Mouse (Mus musculus): ENCODE results near the gene Invs.

Gene Invs

DNA sequence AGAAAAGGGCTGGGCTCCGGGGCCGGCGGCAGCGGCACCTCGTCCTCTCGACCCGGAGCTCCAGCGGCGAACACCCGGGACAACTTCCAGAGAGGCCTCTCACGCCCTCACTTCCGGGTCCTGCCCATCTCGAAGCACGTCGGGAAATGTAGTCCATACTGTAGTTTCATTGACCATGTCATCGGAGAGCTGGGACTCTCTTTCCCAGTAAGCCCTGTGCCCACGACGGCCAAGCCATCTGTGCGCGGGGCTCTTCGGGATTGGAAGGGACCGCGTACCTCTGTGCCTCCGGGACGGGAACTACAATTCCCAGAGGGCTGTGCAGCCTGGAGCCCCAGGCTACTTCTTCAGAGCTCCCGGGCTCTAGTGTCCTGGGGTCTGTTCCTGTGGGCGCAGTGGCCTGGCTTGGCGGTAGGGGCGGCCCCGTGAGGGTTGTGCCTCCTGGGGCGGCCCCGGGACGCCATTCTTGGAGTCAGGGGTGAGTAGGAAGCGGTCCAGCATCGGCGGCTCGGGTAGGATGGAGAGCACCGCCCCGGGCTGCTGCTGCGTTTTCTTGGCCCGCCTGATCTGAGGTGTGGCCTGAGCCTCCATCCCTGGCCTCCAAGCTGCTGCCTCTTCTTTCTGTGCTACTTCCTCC is at the start of gene Invs, which contains the start of gene Erp44:
TSS of gene Invs (plus strand) at position 263 of the 637 bp plus-strand sequence.
TSS of gene Erp44 (minus strand) at position 61 of the 637 bp plus-strand sequence.
- peak; percentile 97 to 98 for DNase-seq

DNA sequence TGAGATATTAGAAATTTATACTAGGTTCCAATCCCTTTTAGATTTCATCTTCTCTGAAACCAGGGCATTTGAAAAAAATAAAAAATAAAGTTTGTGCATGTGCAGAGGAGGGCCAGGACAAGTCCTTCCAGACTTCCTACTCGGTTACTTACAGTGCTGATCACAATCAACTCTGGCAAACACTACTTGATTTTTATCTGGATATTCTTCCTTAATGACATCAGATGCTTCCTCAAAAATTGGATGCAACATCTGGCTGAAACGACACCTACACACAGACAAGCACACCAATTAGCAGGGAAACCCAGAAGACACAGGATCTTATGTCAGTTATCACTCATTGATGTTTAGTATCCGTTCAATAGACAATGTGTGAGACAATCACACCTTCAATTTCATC is 42.8 kb upstream of the Invs start:
- DNase-seq: no peak

DNA sequence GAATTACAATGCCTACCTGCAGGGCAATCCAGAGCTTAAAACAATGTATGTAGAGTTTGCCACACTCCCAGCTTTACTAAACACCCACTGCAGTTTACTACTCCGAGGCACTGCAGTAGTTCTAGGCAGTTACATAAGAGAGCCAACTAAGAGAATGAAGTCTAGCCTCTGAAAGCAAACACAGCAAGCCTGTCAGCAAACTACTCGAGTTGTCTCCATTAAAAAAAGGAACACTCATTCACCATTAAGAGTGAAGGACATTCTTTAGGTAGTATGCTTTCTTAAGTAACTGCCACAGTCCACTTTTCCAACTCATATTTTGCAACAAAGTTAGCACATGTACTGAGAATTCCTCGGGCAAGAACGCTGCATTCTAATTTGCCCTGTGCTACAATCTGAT is 40.5 kb upstream of the Invs start:
- peak in 1 of 2 experiments; percentile 28 for DNase-seq

DNA sequence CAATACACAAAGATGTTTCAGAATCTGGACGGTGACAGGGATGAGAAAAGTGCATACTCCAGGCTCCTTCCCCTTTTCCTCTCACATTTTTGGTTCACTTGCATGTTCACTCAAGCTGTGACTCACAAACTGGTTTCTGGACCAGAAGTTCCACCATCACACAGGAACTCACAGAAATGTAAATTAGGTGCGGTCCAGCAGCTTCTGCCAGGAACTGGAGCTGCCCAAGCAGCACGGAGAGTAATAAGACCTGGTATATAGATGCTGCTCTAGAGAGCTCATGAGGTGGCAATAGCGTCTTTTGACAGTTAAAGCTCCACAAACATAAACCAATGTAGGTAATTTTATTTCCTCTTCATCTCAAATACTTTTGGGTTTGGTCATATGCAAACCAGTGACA is 37.1 kb upstream of the Invs start:
- DNase-seq: peak in 1 of 2 experiments; percentile 13

DNA sequence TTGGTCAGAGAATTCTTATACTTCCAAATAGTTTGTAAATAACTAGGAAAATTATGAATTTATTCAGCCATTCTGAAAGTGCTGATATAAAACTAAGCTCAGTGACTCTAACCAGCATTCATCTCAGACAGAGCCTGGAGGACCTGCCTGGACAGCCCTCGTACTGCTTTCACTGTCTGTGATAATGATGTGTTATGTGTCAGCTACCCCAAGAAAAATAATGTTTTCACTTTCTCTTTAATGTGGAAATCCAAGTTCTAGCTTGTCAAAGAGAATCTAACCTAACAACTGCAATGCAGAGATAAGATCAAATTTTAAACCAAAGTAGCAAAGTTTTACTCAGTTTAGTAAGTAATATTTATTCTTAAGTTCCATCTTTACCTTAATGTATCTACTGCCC is 35.8 kb upstream of the Invs start:
- no peak for DNase-seq

DNA sequence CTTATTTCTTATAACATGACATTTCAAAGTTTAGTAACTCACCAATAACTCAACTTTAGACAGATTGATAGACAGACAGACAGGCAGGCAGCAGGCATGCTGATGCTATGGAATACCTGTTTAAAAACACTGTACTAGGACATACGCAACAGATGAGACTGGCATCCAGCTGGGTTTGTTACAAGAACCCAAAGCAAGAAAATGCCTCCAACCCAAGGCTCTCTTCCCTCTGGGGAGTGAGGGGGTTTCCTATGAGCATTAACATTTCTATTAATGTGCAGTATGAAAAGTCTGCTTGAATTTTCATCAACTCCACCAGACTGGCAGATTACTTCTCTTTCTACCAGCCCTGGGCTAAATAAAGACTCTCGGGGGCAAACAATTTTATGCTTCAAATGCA is 35.3 kb upstream of the Invs start:
- DNase-seq: no peak

DNA sequence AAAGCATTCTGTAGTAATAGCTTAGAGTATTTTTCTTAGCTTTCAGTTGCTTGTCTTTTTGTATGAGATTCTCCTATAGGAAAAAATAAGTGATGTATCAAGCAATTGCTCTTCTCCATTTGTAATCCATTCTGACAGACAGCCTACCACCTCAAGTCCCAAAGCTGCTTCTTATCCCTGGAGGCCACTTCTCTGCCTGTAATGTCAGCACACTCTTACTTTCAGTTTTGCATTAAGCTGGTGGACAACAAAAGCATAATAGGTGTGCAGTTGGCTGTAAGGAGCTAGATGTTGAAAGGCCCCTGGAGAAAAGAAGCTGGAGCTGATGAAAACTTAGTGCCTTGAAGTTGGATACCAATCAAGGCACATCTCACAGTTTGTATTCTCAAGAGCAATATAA is 26.3 kb upstream of the Invs start:
- DNase-seq: peak in 1 of 2 experiments; percentile 7

DNA sequence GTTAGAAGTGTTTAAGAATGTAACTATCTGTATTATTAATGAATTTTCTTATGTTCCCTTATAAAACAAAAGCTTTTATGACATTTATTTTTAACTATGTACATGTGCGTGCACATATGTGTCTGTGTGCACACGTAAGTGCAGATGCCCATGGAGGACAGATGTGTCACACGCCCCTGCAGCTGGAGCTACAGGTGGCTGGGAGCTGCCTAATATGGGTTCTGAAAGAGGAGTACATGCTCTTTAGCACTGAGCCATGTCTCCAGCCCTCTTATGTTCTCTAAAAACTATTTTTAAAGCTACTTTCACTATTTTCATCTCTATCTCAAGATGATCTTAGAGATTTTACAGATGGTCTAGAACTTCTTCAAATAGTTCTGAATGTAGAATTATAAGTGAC is 21.5 kb upstream of the Invs start:
- no peak for DNase-seq

DNA sequence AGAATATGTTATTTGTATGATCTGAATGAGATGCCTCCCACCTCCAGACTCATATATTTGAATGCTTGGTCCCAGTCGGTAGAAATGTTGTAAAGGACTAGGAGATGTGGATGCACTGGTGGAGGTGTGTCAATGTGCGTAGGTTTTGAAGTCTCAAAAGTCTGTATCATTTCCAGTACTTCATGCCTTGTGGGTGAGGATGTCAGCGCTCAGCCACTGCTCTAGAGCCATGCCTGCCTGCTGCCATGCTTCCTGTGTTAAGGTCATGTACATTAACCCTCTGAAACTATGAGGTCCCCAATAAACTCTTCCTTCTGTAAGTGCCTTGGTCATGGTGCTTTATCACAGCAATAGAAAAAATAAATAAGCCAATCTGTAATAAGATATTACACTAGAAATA is 11.9 kb upstream of the Invs start:
- no peak for DNase-seq

DNA sequence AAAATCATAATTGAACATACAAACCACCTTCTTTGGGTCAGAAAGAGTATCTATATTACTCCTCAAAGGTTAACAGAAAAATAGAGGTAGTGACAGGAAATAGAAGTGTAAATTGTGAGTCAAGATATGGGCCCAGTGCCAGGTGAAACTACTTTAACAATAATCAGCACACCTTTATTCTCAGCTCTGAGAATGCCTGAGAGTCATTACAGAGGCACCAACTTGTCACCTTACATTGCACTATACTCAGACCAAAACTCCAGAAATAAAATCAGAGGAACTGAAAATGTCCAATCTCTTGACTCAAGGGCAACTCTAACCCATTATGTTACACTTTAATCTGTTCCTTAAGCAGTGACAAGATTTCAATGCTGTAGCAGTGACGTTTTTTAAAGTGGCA is 11.4 kb upstream of the Invs start:
- no peak for DNase-seq

DNA sequence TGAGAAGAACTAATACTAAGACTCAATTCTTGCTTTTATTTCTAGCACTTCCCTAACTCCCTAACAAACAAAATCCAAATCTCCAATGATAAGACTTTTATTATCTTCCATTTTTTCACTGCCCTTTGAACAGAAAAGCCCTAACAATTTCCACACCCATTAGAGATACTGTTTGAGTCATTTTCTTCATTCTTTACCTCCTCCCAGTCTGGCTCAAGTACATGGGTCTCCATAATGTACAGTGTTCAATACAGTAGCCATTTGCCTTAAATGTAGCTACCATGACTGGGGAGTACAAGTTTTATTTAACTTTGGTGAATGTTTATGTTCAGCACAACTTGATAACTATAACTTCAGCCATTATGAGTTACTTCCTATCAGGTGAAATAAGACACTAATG is 9.0 kb upstream of the Invs start:
- no peak for DNase-seq

DNA sequence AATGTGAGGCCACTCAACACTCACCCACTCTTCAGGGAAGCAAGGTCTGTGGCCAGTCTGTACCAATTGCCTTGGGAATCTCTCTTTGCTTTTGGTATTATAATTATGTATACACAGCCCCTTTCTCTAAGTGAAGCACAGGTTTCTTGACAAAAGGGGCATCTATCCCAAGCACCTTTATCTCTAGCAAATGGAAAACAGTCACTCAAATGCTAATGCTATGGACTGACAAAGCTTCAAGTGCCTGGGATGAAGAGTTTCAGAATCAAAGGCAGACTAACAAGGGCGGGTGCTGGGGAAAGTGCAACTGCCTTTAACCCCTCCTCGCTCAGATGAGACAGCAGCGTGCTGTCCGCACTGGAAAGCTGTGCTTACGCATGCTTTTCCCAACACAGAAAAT is 7.7 kb upstream of the Invs start:
- DNase-seq: no peak

DNA sequence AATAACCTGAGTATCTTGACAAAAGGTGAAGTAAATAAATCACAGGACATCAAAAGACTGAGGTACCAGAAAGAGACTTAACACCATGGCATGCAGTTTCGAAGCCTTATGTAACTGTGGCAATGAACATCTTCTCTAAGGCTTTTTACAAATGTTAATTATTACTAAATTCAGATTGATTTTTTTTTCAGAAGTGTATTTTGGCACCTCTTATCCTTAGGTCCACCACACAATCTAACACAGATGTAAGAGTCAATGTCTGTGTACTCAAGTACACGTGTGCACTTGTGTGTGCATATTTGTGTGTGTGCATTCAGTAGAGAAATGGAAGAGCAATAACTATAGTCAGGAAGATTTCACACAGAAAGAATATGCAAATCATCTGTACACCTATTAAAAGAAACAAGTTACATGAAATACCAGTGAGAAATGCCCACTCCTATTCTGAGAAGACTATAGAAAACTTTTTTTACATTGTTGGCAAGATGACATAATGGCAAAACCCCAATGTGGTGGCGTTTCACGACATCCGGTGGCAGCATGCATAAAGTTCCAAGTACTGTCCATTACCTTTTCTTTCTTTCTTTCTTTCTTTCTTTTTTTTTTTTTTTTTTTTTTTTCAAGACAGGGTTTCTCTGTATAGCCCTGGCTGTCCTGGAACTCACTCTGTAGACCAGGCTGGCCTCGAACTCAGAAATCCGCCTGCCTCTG is 6.3 kb upstream of the Invs start:
- DNase-seq: no peak

DNA sequence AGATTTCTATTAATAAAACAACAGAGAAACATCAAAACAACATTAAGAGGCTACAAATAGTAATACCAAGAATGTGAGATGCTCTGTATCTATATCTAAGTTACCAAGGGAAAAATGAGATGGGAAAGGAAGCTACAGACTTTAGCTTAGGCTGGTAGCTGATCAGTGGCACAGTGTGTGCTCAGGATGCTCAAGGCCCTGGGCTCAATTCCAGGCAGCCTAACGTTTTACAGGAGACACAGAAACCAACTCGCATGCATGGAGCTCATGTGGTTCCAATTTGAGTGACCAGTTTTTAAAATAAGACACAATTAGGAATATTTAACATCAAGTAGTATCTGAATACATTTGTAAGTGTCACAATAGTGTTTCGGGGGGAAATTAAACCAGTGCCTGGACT is 3.8 kb upstream of the Invs start:
- no peak for DNase-seq

DNA sequence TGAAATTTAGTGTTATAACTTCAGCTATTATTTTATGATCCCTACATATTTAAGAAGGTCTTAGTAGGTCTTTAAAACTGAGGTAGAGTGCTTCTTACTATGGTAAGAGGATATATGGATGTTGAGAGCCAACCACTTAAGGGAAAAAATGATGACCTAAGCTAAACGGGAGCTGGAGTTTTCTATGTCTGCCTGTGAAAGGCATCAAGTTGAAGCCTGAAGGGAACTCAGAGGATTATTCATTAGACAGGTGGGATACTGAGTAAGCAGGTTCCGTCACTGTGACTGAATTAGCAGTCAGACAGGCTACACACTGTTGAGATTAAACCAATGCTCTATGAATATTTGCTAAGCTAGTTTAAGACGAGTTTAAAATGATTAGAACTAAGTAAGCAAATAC is 2.5 kb upstream of the Invs start:
- no peak for DNase-seq

DNA sequence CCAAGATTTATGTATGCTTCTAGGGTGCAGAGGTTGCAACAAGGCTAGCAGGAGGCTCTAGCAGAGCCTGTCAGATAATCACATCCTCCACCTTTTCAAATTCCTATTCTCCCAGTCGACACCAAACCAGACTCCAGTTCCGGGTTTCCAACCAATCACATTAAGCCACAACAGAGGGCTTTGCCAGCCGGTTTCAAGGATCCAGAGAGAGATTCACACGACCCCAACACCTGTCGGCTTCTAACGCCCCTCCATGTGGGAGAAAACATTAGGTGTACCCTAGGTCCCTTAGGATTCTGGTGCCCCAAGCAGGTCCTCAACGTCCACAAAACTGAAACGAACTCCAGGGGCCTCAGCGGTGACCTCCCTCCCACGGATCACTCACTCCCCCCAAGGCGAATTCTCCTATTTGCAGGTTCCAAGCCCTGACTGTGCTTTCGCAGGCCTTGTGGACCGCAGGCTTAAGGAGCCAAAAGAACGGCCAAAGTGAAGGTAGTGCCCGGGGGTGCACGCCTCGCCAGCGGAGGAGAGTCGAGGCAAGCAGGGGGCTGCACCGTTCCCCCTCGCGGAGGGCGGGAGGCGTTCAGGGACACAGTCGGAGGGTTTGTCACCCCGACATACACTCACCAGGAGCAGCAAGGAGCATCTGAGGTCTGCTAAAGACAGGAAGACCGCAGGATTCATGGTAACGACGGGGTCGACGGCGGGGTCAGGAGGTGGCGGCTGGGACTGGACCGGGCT is 633 bp upstream of the Invs start:
- DNase-seq: peak in 1 of 2 experiments; percentile 21

DNA sequence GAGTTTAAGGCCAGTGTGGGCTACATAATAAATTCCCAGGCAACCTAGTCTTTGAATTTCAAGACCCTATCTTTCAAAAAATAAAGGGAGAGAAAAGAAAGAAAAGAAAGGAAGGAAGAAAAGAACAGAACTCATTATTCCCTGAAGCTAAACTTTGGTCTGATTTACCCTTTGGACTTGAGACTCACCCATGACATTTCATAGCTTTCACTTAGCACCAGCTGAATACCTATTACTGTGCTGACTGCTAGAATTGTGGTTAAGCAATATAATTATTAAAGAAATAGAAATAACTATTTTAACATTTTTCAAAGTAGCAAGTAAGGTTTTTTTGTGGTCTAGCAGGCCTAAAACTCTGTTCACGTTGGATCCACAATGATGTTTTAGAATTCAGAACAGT is 1.6 kb downstream of the Invs start:
- DNase-seq: no peak

DNA sequence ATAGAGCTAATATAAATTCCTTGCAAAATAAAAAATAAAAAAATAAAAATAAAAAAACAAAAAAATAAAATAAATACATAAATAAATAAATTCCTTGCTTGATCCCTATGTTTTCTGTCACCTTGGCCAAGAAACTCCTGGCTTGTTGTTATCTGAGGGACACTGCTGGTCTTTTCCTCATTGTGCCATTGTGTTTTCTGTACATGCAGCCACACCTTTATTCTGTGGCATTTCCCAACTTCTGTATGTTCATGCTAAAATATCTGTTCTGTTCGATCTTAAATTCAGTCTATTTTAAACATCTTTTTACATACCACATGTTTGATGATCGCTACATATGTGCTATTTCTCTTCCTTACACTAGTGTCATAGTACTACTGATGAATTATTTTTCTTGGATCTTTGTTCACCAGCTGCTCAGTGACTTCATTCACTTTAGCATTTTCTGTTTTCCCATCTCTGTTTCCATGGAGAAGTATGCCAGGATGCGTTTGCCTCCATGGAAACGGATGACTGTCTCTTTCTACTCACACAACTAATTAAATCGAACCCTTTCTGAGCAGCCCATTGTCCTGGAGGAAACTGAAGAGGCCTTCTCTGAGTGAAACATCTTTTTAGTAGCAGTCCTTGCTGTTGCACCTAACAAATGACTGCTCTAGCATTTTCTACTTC is 7.7 kb downstream of the Invs start:
- no peak for DNase-seq

DNA sequence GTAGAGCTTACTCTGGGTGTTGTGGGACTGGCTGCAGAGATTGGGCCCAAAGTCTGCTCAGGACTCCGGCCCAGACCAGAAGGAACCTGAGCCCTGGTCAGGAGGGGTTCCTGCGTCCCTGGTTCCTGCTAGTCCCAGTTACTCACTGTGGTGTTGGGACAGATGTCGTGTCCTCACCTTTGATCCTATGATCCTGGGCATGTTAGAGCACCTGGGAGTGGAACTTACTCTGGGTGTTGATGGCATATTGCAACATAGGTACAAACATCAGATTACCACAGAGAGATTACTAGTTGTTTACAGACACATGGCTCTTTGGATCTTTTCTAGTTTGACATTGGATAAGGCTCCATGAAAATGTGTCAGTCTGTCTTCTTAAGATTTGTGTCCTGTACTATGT is 35.3 kb downstream of the Invs start:
- DNase-seq: no peak

DNA sequence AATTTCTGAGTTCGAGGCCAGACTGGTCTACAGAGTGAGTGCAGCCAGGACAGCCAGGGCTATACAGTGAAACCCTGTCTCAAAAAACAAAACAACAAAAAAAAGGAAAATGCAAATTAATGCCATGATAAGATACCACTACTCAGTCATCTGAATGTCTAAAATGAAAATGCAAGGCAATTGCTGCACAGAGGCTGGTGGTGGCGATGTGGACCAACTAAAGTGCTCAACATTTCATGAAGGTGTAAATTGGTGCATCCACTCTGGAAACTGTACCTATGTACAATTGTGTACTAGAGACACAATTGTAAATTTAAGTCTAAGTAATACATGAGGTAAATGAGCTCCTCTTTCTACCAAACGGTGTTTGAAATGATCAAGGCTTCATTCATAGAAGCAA is 36.5 kb downstream of the Invs start:
- DNase-seq: no peak

DNA sequence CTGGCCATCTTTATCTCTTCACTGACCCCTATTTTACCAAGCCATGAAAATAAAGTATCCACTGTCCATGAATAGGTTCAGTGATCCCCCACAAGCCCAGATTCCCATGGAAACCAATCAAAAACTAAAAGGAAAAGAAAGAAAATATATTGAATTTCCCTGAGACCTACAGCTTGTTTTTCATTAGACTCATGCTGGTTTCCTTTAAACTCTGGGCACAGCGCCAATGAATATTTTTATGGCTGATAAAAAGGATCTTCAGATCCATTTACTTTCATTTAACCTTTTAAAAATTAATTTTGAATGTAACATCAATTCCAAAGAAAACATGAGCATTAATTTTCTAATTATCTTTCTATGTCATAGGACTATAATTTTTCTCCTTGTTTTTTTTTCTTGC is 41.7 kb downstream of the Invs start:
- DNase-seq: no peak

DNA sequence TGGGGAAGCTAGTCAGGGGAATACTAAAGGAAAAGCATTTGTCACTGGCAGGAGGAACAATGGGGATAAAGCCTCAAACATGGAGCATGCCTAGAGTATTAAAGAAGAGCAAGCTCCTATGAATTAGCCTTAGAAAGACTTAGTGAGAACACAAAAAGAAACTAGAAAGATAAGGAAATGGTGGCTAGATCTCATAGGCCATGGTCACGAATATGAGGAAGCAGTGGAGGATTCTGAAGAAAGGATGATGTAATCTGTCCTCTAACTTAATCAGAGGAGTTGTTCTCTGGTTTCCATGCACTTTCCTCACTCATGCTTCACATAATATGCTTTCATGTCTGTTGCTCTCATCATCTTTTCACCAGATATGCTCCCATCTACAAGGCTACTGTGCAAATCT is 42.5 kb downstream of the Invs start:
- no peak for DNase-seq

DNA sequence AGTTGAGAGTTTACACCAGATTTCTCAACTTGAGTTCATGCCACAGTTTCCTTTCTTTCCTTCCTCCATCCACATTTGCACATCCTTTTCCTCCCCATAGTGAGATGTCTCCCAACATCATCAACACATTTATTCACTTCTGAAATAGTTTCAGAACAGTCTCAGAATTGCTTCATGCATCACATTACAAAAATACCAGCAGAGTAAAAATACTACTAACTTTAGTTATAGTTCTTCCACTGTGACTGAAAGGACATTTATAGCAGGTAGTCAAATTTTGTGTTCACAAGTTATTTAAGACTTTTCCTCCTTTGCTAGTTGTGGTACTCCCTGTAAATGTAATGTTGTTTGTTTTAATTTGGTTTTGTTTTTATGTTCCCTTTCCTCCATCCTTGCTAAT is 47.6 kb downstream of the Invs start:
- no peak for DNase-seq

DNA sequence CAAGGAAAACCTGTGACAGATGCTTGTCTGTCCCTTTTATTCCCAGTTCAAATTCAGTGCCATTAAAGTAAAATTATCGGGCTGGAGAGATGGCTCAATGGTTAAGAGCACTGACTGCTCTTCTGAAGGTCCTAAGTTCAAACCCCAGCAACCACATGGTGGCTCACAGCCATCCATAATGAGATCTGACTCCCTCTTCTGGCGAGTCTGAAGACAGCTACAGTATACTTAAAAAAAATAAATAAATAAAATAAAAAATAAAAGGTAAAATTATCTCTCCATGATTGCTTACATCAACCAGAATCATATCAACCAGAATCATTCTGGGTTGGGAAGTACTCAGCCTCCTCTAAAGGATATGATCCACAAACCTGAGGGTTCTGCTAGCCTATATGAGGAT is 48.5 kb downstream of the Invs start:
- DNase-seq: no peak
